Mouse (Mus musculus) hindbrain, embryonic 11.5 days (tissue): ENCODE measurements around the gene Snx12. TPM values are rescaled to one million over a fixed set of nuclear protein-coding genes. Genes with fewer than 3 reads are reported as not detected.

ENCODE experiments used
- ATAC-seq: fragments of 200-750 bp; cut with Nextera tagmentation; 2 replicates; pipeline ENCODE4 v1.8.0; 2017; ENCODE audit warnings: mild to moderate bottlenecking, moderate TSS enrichment, moderate library complexity; ENCODE audit not compliant: low FRiP score
- DNase-seq: peaks from one replicate; pipeline ENCODE4 v3.0.0-alpha.2; 2015; ENCODE audit warnings: low spot score
- H3K27ac ChIP-seq: fragments of 300-500 bp; sonication (generic); 2 replicates; pipeline ENCODE4 v1.5.1; 2014; ENCODE audit warnings: mild to moderate bottlenecking, low read depth, low read length
- H3K27me3 ChIP-seq: fragments of 300-500 bp; sonication (generic); 2 replicates; pipeline ENCODE4 v1.6.1; 2014; ENCODE audit warnings: mild to moderate bottlenecking, low read length, moderate library complexity, mixed read lengths; ENCODE audit not compliant: control insufficient read depth, insufficient read depth
- H3K36me3 ChIP-seq: fragments of 300-500 bp; sonication (generic); 2 replicates; pipeline ENCODE4 v1.6.1; 2014; ENCODE audit warnings: mild to moderate bottlenecking, low read length, moderate library complexity, mixed read lengths; ENCODE audit not compliant: control insufficient read depth, insufficient read depth
- H3K4me1 ChIP-seq: fragments of 300-500 bp; sonication (generic); replicated peaks from 2 replicates; pipeline ENCODE4 v1.6.1; 2014; ENCODE audit warnings: low read length, mixed read lengths; ENCODE audit not compliant: control insufficient read depth, insufficient read depth
- H3K4me2 ChIP-seq: fragments of 300-500 bp; sonication (generic); replicated peaks from 2 replicates; pipeline ENCODE4 v1.6.1; 2014; ENCODE audit warnings: mild to moderate bottlenecking, low read depth, low read length
- H3K4me3 ChIP-seq: fragments of 300-500 bp; sonication (generic); 2 replicates; pipeline ENCODE4 v1.5.1; 2014; ENCODE audit warnings: low read depth, low read length
- H3K9ac ChIP-seq: fragments of 300-500 bp; sonication (generic); 2 replicates; pipeline ENCODE4 v1.6.1; 2014; ENCODE audit warnings: low read depth, low read length
- H3K9me3 ChIP-seq: fragments of 300-500 bp; sonication (generic); 2 replicates; pipeline ENCODE4 v1.6.1; 2016; ENCODE audit warnings: low read length; ENCODE audit not compliant: control insufficient read depth
- WGBS: fragments of 180-500 bp; shearing (Covaris S2); extraction: QIAGEN DNeasy Blood & Tissue Kit; methylation state at CpG from one replicate; pipeline ENCODE4 v1.1.7; 2014; 5-methylcytosine and 5-hydroxymethylcytosine counted together
- polyA plus RNA-seq: library from polyadenylated mRNA; unstranded; fragments of >200 nt; fragmentation: Nextera tagmentation; extraction: Ambion mirVana; gene quantifications from 2 replicates; pipeline ENCODE4 v1.2.1, GENCODE M21; 2014

Gene Snx12
- polyA plus RNA-seq = 63.6 and 65.5 TPM in 2 replicates

- H3K4me1 ChIP-seq = no peaks in the 10 kb centered on the region
- peak within 1 kb of the TSS; percentile 58 for H3K9ac ChIP-seq
- DNase-seq = peak; percentile 88
- peak; percentile 98 for ATAC-seq
- H3K4me2 ChIP-seq = peak within 1 kb of the TSS; percentile 50
- peak within 1 kb of the TSS; percentile 52 for H3K4me3 ChIP-seq
- H3K27ac ChIP-seq = peak within 1 kb of the TSS; percentile 71
- WGBS = 14% methylated on average over 53 of the region's 55 CpGs
- no peaks in the 10 kb centered on the region for H3K36me3 ChIP-seq
- H3K27me3 ChIP-seq = peaks cover 2% of the 10 kb centered on the region; the same call in 1 of the 2 replicates
- H3K9me3 ChIP-seq = no peaks in the 10 kb centered on the region
Observed at GRCm38 (mm10) chrX:101221834-101222795, at the start of gene Snx12. Gene Snx12 (minus strand): TSS chrX:101222563.

DNA sequence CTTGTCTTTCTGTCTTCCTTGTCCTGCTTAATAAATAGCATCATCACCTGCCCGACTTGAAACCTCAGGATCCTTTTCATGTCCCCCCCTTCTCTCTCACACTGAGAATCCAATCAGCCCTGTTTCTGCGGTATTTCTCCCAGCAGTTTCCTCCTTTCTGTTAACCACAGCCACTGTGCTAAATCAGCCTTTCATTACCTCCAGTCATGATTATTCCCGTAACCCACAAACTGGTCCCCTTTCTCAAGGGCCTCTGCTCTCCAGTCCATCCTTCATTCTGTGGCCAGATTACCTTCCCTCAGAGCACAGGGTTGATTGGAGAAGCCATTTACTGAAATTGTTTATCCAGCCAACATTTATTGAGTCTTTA lies 46.4 kb upstream of the Snx12 start, which contains the start of gene Gm20489:
Gene Gm20489, minus strand, starts transcription at position 269 of the 370 bp plus-strand sequence.
- no peaks in the 10 kb centered on the region for H3K9me3 ChIP-seq

DNA sequence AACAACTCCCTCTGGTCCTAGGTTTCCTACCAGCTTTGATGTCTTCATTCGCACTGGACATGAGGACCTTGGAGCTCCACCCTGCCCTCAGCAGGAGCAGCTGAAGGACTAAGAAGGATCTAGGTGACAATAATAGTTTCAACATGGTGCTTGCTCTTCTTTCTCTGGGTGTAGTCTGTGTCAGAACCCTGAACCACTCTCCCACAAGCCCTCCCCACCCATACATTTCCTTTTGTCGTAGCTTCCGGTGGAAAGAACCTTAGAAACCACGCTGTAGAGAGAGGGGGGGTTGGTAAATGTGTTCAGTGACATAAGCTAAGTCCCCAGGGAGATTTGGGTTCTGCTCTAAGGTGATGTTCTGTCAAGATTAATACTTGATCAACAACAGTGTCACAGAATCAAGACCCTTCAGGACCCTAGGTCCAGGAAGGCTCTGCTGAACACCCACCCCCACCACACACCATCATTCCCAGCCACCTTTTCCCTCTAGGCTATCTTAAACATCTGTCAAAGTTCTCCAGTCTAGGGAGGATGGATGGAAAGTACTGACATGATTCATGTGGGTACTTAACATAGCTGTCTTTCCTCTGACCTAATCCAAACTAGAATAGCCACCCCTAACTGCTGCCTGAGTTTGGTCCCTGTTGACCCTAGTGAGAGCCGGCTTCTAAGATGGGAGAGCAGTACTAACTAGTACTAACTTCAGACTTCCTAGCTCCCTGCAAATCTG lies 45.8 kb upstream of the Snx12 start, which contains the start of gene Il2rg:
Gene Il2rg, minus strand, starts transcription at position 231 of the 730 bp plus-strand sequence.
- no peaks in the 10 kb centered on the region for H3K36me3 ChIP-seq
- H3K27ac ChIP-seq = no peak within 1 kb of the TSS
- H3K27me3 ChIP-seq = no peaks in the 10 kb centered on the region
- no peak within 1 kb of the TSS for H3K4me3 ChIP-seq
- 76% methylated on average over 5 of the region's 5 CpGs for WGBS
- H3K4me1 ChIP-seq = no peaks in the 10 kb centered on the region
- H3K9me3 ChIP-seq = no peaks in the 10 kb centered on the region
- ATAC-seq (no peak), DNase-seq (no peak)
- no peak within 1 kb of the TSS for H3K9ac ChIP-seq
- H3K4me2 ChIP-seq = no peak within 1 kb of the TSS

More for the DNA sequence above, 46.4 kb upstream of the Snx12 start, which contains the start of gene Gm20489:
- Histone ChIP-seq H3K27ac (no peak within 1 kb of the TSS), H3K4me3 (no peak within 1 kb of the TSS), H3K36me3 (no peaks in the 10 kb centered on the region), H3K4me2 (no peak within 1 kb of the TSS), H3K9ac (no peak within 1 kb of the TSS), H3K27me3 (no peaks in the 10 kb centered on the region), H3K4me1 (no peaks in the 10 kb centered on the region)
- DNase-seq (no peak), ATAC-seq (no peak)
- 70% methylated on average over 3 of the region's 3 CpGs for WGBS

- Histone ChIP-seq H3K4me3 (no peak overlapping the region), H3K4me2 (no peak overlapping the region)
- DNase-seq = no peak
Observed at GRCm38 (mm10) chrX:101266631-101267030, 44.3 kb upstream of the Snx12 start.

DNA sequence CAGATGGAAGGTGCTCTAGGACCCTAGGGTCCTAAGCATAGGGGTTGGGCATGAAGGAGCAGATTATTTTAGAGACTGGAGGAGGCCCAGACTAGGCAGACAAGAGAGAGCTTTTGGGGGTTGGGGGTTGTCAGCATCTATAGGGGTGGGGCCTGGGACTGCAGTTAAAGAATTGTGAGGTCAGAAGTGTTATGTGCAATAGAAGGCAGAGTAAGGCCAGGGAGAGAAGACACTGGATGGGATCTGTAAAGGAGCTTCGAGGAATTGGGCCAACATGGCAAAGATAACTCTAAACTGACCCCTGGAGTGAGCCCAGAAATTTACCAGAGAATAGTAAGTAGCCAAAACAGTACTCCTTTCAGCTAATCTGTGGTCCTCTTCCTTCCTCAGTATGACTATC lies 41.5 kb upstream of the Snx12 start, which contains the start of gene Gm614:
Gene Gm614, minus strand, starts transcription at position 101 of the 400 bp plus-strand sequence.
- H3K36me3 ChIP-seq = no peaks in the 10 kb centered on the region
- H3K27ac ChIP-seq = no peak within 1 kb of the TSS
- ATAC-seq (no peak), DNase-seq (no peak)
- no peaks in the 10 kb centered on the region for H3K27me3 ChIP-seq
- H3K4me1 ChIP-seq = no peaks in the 10 kb centered on the region; the same call in 1 of the 2 replicates
- no peak within 1 kb of the TSS for H3K4me3 ChIP-seq
- no peak within 1 kb of the TSS for H3K4me2 ChIP-seq
- WGBS = 93% methylated on average over 1 of the region's 1 CpGs
- no peak within 1 kb of the TSS for H3K9ac ChIP-seq
- H3K9me3 ChIP-seq = no peaks in the 10 kb centered on the region

More at GRCm38 (mm10) chrX:101266631-101267030, 44.3 kb upstream of the Snx12 start:
- 89% methylated on average over 6 of the region's 6 CpGs for WGBS
- Histone ChIP-seq H3K9me3 (no peaks in the 10 kb centered on the region), H3K36me3 (no peaks in the 10 kb centered on the region), H3K27me3 (no peaks in the 10 kb centered on the region), H3K27ac (no peak overlapping the region), H3K9ac (no peak overlapping the region), H3K4me1 (no peaks in the 10 kb centered on the region)
- ATAC-seq = no peak

DNA sequence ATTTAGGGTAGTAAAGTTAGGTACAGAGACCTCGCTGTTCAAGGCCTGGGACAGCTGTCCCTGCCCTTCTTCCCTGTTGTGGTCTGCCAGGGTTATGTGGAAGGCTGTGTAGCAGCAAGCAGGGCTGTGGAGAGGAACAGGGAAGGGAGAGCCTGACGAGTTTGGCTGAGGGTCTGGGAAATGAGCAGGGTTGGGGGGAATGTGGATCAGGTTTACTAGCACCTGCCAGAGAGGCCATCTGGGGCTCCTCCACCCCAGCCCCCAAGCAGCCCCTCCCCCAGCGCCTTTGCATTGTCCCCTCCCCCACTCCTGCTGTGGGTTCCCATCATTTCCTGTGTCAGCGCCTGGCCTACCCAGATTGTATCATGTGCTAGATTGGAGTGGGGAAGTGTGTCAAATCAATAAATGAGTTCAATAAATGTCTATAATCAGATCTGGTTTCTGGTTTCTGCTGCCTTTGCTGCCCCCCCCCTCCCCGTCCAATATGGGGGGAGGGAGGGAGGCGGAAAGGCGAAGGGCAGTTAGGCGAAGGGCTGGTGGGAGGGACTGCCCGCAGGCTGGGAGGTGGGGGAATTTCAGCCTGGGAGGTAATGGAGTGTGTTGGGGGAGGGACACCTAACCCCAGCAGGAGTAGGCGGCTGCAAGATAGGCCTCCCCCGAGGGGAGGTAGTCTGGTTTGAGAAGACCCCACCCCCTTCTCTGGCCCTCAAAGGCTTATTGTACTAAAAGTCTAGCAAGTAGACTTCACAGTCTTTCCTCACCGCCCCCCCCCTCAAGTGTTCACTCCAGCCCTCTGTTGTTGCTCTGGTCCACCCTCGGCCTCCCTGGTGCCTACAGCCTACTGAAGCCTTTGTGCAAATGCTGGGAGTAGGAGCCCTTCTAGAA lies 38.3 kb upstream of the Snx12 start:
- 17% methylated on average over 8 of the region's 13 CpGs for WGBS
- ATAC-seq (peak; percentile 85), DNase-seq (peak; percentile 58)
- H3K4me2 ChIP-seq = no peak overlapping the region
- no peak overlapping the region for H3K9ac ChIP-seq
- no peaks in the 10 kb centered on the region for H3K27me3 ChIP-seq
- H3K36me3 ChIP-seq = no peaks in the 10 kb centered on the region
- no peaks in the 10 kb centered on the region for H3K9me3 ChIP-seq
- no peaks in the 10 kb centered on the region; the same call in 1 of the 2 replicates for H3K4me1 ChIP-seq
- peak overlapping the region; percentile 81 for H3K27ac ChIP-seq
- H3K4me3 ChIP-seq = no peak overlapping the region

- no peaks in the 10 kb centered on the region; the same call in 1 of the 2 replicates for H3K4me1 ChIP-seq
- H3K27me3 ChIP-seq = no peaks in the 10 kb centered on the region
- H3K36me3 ChIP-seq = no peaks in the 10 kb centered on the region
- peak; percentile 9 for DNase-seq
- 86% methylated on average over 13 of the region's 13 CpGs for WGBS
- no peaks in the 10 kb centered on the region for H3K9me3 ChIP-seq
- H3K4me3 ChIP-seq = no peak overlapping the region
- H3K27ac ChIP-seq = no peak overlapping the region
- no peak overlapping the region for H3K9ac ChIP-seq
- no peak overlapping the region for H3K4me2 ChIP-seq
- ATAC-seq = no peak
Observed at GRCm38 (mm10) chrX:101256603-101257002, 34.2 kb upstream of the Snx12 start.

DNA sequence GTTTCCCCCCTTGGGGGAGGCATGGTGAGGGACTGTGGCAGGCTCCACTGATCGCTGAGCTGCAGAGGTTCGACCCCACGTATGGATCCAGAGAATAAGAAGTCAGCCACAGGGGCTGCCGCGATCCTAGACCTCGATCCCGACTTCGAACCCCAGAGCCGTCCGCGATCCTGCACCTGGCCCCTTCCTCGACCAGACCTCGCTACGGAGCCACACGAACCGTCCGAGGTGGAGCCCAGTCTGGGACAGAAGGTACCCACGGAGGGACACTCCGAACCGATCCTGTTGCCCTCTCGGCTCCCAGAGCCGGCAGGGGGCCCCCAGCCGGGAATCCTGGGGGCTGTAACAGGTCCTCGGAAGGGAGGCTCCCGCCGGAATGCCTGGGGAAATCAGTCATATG lies 32.4 kb upstream of the Snx12 start:
- Histone ChIP-seq H3K36me3 (no peaks in the 10 kb centered on the region), H3K27me3 (no peaks in the 10 kb centered on the region), H3K9me3 (no peaks in the 10 kb centered on the region), H3K4me1 (no peaks in the 10 kb centered on the region), H3K4me3 (peak overlapping the region; percentile 45), H3K9ac (peak overlapping the region; percentile 53), H3K27ac (no peak overlapping the region), H3K4me2 (peak overlapping the region; percentile 67)
- ATAC-seq = peak; percentile 42; the same call in 1 of the 2 replicates
- peak; percentile 22 for DNase-seq
- 12% methylated on average over 25 of the region's 26 CpGs for WGBS
